Mouse (Mus musculus) frontal cortex, postnatal 14 days (tissue): ENCODE results near the gene Pxdc1.

Experiments
- DNase-seq, 2 experiments: peaks; one replicate each; pipeline ENCODE4 v3.0.0; 2022; ENCODE audit warnings: low spot score in 2 of 2

Gene Pxdc1

DNA sequence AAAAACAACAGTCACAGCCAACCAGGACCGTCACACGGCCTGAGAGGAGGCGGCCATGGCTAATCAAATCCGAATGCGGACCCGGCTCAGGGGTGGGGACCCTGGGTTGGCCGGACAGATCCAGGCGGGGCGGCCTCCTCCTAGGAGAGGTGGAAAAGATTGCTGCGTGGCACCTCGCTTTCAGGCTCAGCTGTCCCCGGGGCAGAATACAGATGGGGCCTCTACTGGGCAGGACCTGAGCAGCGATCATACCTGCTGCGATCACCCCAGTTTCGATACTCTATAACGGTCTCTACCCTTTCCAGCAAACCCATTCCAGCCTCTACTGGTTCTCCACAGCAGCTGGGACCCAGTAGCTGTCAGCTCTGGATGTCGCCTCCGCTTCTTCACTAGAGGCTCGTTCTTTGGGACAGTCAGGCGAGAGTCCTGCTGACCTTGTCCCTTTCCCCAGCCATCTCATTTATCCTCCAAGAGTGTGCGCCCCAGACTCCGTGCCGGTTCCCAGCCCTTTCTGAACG lies 1.8 kb downstream of the Pxdc1 start:
- no peak for DNase-seq

DNA sequence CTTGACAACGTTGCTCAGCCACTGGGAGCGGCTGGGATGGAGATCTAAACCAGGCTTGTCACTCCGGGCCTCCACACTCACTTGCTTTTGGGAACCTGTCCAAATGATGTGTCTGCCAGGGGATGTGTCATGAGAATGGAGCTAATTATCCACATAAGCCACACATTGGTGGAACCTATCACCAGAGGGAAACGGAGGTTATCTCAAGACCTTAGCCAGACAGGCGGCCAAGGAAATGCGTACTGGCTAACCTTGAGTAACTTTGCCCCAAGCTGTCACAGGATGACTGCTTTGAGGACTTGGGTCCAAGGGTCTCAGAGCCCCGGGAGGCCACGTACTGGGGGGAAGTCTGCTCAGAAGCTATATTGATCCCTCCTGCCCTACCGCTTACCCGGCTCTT lies 2.3 kb downstream of the Pxdc1 start:
- DNase-seq: no peak

DNA sequence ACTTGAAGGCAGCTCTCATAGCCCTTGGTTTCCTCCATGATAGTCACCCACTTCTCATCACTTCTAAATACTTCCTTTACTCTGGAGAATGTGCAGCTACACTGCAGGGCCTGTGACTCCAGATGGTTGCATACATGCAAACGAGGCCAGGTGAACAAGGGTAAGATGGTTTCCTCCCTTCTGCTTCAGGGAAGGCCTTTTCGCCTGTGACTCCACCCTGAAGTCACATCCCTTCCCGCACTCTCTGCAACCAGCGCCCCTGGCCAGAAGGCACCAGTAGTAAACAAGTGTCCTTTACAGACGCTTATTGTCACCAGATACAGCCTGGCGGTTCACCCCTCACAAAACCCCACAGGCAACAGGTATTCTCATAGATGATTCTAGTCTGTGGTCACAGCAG lies 2.9 kb downstream of the Pxdc1 start:
- no peak for DNase-seq

DNA sequence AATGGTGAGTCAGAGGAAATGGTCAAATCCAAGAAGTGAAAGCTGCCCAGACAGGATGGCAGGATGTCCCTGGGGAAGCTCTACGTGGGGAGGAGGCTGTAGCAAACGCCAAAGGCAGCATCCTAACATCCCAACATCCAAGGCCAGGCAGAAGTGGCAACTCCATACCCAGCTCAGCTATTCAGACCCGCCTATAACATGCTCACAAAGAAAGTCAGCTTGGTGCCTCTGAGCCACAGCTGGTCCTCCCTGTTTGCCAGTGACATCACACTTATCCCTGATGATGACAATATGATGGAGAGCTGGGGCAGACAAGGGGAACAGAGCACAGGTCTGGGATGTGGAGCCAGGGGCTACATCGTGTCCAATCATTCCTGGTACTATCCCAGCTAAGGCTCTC lies 5.5 kb downstream of the Pxdc1 start:
- DNase-seq: no peak

DNA sequence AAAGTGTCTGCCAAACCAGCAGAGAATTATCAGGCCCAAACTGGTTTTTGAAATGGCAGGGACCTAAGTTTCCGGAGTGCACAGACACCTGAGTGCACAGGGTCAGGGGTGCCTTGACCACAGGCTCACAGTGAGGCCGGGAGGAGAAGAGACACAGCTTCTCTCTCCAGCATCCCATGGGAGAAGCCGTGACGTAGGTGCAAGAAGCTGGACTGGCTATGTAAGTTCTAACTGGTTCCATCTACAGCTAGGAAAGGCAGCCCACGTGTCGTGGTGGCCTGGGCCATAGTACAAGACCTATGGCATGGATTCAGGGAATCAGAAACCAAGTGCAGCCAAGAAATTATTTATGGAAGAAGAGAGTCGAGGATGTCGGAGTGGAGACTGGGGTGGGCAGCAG lies 6.1 kb downstream of the Pxdc1 start:
- no peak for DNase-seq

DNA sequence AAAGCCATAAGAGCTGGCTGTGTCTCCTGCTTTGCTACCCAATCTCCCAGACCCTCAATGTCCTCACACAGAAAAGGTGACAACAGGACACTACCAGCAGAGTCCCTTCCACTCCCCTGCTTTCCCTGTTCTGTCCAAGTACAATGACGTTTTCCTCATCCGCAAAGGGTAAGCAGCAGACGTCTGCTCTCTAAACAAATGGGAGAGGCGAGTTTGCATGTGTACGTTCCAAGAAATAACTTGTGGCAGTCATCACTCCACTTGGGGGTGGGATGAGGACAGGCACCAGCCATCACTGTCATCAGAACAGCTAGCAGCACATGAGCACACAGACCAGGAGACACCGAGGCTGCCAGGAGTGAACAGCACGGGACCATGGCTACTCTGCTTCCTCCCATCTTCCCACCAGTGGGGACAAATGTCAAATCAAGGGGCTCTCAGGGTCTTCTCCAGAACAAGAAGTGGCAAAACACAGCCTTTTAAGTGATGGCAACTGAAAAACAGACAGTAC lies 7.0 kb downstream of the Pxdc1 start:
- DNase-seq: no peak

DNA sequence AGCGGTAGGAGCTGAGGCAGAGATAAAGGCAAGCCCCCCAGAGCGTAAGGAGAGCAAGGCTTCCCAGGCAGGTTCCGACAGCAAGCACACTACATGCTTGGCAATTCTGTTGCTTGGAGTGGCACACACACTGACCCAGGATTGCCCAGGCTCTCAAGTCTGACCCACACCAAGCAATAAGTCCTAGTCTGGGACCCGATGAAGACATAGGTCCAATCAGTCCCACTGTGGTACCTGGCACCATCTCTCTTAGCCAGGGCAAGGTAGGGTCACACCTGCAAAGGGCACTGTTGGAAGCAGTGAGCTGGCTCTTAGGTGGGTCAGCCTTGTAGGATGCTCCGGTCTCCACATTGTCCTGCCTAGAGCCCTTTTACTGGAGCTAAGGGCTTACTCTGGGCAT lies 7.8 kb downstream of the Pxdc1 start:
- no peak for DNase-seq

DNA sequence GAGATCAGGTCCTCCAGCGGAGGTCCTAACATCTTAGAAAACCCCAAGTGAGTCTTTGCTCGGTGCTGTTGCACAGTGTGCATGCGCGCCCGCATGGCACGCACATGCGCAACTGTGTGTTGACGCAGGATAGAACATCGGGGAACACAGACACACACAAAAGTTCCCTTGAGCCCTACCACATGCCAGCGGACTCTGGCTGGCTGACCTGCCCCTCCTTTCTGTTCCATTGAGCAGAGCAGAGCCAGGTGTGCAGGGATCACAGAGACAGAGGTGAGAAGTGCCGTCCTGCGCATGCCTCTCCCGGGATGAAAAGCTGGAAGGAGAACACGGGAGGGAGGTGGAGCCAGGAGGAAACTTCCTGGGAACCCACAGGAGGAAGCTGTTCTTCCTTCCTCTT lies 8.9 kb downstream of the Pxdc1 start:
- DNase-seq: no peak

DNA sequence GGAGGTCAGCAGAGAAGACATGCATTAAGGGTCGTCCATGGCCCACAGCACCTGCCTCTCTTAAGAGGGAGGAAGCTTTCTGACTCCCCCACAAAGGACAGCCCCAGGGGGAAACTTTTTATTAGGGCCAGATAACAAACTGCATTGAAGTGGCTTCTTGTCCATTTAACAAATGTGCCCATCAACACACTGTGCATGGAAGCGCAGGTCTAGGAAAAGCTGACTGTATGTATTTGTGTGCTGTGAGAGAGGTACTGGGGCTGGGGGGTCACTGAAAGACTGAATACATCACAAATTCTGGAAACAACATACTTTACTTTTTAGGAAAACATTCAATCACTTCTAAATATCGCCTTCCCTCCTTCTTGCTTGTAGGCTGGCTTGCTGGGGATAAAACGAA lies 9.4 kb downstream of the Pxdc1 start:
- no peak for DNase-seq

DNA sequence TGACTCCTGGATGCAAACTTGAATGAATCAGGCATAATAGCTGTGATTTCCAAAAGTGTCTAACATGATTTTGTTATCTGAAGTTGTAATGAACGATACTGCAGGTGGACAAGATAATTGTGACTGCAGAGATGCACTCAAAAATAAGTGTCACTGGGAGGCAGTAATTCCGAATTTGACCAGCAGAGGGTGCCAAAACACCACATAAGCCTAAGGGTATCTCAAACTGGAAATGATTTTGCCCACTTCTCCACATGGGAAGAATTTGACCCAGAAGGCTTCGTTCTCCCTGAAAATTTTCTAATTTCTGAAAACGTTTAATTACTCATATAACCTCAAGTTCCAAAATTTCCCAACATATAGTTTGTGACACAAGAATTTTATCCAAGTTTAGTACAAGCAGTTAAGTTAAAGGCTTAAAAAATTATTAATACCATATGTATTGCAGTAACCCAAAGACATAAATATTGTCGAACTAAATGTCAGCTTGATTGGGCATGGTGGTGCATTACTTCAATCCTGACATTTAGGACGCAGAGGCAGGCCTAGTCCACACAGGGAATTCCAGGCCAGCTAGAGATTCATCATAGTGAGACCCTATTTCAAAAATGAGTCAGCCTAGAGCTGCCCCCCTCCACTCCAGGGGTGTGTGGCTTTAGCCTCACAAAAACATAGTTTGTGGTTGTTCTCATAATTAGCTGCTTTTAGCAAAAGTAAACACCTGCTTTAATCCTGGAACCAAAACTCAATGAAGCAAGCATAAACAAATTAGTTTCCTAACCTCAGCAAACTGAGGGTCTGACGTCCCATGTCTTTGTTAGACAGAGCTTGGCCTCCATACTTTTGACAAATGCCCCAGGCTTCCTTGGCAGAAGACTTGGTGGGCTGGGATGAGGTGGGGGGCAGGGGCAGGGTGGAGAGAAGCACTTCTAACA lies 10.1 kb downstream of the Pxdc1 start:
- DNase-seq: peak in 1 of 2 experiments; percentile 76

DNA sequence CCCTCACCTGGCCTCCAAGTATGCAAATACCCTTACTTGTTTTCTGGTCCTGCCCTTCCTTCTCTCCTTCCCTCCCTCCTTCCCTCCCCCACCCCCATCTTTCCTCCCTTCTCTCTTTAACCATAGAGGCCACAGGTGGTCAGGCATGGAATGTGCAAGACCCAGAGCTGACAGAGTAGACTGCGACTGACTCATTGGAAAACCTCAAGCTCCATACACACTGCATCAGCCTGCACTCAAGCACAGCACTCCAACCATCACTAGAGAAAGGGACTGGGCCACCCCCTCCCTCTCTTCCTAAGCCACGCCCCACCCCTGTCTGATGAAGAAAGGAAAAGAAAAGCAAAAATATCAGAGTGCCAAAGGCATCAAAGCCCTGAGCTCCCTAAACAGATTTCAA lies 12.2 kb downstream of the Pxdc1 start:
- DNase-seq: no peak

DNA sequence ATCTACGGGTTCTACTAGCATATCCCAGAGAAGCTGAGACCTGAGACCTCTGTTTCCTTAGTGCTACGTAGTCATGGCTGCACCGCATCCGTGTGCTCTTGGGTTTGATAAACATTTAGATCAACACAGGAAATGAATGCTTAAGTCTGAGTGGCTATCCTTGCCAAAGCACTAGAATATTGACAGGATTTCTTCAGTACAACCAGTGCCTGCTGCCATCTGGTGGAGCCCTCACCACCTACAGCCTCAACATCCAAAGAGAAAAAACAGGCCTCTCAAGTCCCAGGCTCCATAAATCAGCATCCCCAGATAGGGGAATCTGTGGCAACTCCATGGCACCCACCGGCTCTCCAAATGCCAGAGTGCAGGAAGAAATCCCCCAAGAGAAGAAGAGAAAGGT lies 17.3 kb downstream of the Pxdc1 start:
- peak; percentile 65 to 79 for DNase-seq

DNA sequence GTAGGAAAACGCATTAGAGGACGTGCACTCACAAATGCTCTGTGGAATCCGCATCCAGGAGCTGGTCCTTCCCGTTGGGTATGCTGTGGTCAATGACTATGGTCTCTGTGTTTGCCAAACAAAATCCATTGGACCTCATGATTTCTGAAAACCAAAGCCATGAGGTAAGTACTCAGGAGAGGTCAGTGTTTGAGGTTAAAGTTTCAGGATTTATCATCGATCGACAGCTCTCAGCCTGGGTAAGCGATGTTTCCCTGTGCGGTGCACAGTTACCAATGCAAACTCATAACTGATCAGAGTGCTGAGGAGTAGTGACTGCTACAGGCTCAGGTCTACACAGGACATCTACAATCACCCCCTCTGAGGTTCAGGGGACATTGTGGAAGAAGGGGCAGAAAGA lies 23.0 kb downstream of the Pxdc1 start:
- DNase-seq: no peak

DNA sequence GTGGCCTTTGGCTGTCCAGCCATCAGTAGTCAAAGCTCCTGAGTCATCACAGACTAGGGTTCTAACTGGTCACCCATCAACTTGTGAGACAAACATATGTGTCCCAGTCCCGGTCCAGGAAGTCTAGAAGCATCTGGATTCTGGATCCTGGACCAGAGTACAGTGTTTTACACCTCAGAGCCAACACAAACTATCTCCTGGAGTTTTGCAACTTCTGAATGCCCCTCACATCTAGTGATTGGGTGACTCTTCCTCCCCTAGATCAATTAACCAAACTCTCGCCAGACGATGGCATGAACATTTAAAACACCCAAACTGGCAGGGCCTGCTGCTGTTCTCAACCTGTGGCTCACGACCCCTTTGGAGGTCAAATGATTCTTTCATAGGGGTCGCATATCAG lies 23.5 kb downstream of the Pxdc1 start:
- DNase-seq: no peak

DNA sequence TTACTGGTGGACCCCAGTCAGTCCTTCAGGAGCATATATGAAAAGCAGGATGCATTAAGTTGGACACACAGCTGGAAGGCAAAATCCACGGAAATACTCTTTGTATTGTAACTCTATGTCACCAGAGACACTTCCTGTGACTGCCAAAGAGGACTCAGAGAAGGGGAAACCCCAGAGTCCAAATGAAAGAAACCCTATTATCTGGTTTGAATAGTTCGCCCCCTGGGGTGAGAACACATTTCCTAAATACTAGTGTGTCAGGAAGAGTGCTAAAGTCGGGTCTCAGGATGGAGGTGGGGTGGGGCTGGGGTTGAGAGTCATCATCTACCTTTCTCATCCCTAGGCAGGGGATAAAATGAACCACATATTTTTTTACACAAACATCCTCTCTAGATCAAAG lies 25.8 kb downstream of the Pxdc1 start:
- no peak for DNase-seq

DNA sequence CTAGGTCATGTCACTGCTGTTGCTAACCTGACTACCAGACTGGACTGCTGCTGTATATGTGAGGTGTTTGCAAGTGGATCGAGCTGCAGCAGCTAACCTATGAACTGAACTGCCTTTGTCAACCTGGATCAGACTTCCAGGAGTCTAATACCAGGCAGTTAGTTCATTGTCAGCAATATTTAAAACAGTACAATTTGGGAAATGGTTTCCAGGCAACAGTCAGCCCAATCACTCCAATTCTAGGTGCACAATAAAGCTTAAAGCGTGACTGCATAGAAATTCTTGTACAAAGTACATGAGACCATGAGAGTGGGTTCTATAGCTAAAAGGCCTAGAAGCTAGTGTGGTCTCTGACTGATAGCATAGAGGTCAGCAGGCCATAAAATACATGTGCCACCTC lies 28.9 kb downstream of the Pxdc1 start:
- no peak for DNase-seq

DNA sequence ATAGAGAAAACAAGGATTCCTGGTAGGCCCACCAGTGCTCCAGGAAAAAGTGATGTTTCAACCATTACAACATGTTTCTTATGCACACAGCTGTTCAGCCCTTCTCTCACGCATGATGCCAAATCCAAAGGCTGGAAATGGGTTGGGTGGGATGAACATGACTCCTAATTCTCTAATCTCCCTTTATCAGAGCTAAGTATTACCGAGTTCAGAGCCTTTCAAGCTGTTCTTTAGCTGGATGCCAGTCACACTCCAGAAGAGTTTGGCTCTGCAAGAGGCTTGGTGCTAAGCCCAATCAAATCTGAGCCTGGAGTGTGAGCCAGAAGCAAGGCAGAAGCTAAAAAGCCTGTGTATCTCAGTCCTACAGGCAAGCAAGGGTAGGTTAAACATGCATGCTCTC lies 40.9 kb downstream of the Pxdc1 start:
- DNase-seq: no peak

DNA sequence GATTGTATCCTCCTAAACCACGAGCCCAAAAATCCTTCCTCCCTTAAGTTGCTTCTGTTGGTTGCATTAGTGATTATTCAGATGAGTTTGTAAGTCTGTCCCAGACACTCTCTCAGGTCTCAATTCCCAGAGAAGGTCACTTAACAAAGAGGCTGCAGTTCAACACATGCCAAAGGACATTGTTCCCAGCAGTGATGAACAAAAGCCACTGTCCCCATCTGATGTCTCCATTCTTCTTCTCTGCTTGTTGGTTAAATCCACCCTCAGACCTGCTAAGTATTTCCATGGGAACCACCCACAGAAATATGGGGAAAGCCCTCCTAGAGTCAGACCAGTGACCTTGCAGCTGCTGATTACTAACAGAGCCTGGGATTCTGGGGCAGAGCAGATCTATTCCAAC lies 43.6 kb downstream of the Pxdc1 start:
- DNase-seq: no peak

DNA sequence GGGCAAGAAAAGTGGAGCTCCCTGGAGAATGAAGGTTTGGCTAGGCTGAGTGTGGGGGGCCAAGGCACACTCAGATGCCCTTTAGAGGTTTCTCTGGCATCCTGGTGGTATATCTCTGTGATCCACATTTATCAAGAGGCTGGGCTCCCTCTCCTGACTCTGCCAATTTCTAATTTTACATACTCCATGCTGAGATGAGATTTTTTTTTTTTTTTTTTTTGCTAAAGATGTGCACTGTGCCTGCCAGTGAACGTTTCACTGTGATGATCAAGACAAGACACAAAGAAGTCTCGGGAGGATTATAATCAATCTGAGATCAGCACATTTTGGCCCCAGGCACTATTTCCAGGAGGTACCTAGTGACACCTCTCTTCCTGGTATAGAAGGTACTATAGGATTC lies 46.2 kb downstream of the Pxdc1 start:
- DNase-seq: no peak

DNA sequence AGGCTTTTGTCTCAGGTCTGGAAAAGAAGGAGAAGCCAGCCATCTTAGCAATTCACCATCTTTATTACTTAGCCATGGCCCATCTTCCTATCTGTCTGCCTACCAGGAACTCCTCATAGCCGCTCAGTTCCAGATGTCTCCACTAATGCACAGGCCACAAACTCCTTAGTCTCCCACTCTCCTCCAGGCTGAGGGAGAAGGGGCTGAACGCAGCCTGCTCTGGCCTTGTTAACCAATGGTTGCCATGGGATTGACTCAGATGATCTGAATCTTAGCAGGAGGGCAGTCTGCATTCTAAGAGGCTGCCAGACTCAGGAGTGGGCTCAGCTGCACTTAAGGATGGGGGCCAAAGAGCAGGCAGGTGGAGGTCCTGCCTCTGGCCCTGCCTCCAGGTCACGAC lies 47.4 kb downstream of the Pxdc1 start:
- no peak for DNase-seq

DNA sequence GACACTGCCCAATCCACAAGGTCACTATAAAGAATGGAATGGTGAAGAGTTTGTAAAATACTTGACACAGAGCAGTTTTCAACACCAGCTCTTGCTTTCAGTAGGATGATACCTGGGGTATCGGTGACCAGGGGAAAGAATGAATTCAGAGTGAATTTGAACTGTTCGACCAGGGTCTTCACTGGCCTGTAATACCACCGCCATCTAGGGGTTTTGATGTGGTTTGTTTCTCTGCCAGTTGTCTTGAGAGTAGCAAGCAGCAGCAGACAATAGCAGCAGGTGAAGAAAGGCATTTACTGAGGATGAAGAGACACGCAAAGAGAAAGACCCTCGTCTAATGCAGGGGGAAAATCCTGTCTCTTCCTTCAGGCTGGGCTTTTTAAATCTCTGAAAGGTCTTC lies 48.1 kb downstream of the Pxdc1 start:
- no peak for DNase-seq

DNA sequence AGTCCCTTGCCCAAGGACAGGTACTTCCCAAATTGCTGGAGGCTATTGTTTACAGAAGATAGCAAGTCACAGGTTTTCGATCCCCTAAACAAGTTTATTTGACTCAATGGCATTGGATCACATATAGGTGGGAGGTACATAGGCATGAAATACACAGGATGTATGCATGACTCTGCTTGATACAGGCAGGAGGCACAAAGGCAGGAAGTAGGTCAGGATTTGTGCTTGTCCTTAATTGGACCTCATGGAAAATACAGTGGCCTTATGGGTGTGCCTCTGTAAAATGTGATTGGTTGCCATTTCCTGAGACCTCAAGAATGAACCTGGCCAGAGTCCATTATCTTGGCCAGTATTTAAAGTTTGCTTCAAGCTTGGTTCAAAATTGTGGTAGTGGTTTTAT lies 48.9 kb downstream of the Pxdc1 start:
- DNase-seq: no peak

DNA sequence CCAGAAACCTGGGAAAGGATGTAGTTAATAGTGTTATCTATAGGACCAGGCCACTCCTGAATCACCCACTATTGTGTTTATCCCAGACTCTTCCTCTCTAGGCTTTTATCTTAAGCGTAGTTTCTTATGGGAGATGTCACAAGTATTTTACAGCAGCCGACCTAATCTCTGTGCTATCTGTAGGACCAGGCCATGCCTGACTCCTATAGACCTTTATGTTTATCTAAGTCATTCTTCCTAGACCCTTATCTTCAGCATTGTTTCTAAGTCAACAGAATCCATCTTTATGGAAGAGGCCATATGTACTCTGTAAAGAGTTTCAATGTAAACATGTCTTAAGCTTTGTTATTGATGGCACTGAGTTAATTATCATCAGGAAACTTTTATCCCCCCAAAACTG lies 50.5 kb downstream of the Pxdc1 start:
- DNase-seq: no peak

DNA sequence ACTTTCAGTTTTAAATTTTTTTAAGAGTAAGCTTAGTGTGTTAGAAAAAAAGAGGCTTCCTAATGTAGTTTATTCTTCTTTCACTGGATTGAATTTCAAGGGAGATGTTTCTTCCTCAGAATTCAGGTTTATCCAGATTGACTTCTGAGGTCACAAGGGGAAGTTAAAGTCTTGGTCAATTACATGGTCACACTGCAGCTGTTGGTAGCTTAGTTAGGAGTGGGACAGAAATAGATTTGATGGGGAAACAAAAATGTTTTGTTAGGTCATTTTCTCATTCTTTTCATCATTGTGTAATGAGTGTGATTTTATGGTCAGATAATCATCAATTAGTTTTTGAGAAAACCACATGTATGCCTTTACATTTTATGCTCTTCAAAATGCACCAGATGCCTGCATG lies 56.5 kb downstream of the Pxdc1 start:
- no peak for DNase-seq
